Comparison of ENCODE assay signal across 8 mouse cellular contexts in the genomic region with DNA sequence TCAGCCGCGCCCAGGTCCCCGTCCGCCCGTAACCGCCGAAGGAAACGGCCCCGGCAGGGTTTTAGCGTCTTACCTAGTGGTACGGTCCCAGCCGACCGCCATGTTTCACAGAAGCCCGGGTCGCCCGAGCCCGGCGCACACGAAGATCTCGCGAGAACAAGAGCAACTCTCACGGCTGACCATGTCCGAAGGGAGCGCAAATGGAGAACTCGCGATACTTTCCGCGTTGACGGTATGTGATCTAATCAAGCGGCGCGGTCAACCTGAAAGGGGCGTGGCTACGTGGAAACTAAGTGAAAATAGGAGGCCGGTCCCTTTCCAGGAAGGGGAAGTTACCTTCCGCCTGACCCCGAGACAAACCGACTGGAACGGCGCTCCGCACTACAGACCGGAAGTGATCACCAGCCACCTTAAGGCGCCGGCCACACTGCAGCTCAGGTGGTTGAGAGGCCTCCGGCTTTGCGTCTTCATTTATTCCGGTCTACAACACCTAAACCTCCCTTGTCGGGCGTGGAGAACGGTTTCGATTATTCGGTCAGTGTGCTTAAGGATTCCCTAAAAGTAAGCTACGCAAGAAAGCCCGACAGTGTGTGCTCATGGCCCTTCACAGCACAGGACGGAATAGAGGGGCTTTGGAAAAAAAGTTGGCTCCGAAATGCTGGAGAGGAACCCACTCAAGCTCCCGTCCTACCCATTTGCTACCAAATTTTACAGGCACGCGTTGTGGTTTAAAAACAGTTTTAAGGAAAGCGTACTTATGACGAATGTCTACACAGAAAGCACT. TPM values are rescaled to one million over a fixed set of nuclear protein-coding genes. Genes with fewer than 3 reads are reported as not detected.
DNase-seq lines count a peak whose midpoint lies in the region; ATAC-seq and TF ChIP-seq lines count a peak whose summit lies in the region.

Ergic2 (minus strand) TSS at position 478 of the 784 bp plus-strand sequence.

- H3K27me3 ChIP-seq in Patski, result no peaks in the 10 kb centered on the region
- H3K27me3 ChIP-seq in hindbrain, embryonic 13.5 days, result no peaks in the 10 kb centered on the region

- H3K9me3 ChIP-seq in hindbrain, embryonic 13.5 days, result no peaks in the 10 kb centered on the region

- in situ Hi-C loops in Patski (cut with MboI; ENCODE audit: low pct_unique_long_range_greater_than_20kb), result loop anchor here (10.0 kb wide), 2 partner anchors 703 to 873 kb away; no protein-coding TSS in a partner anchor

- peak within 1 kb of the TSS; percentile 95 for H3K27ac ChIP-seq in hindbrain, embryonic 13.5 days

- DNase-seq in Patski (ENCODE audit: low read depth, low spot score), result peak; percentile 99
- DNase-seq in cerebellum, postnatal 14 days, result peak; percentile 98 to 99
- peak; percentile 98 for DNase-seq in frontal cortex, postnatal 14 days (ENCODE audit: low spot score in 2 of 2)
- peak; percentile 86 to 90 for DNase-seq in layer of hippocampus, postnatal 25 days (ENCODE audit: extremely low spot score in 1 of 2, low spot score in 1 of 2)
- peak; percentile 99 for DNase-seq in lung, postnatal 25 days (ENCODE audit: low spot score)
- DNase-seq in retina, embryonic 14.5 days (ENCODE audit: low spot score), result peak; percentile 100
- DNase-seq in thymus, postnatal 4 days, result peak; percentile 90

- peaks cover 23% of the 10 kb centered on the region for H3K4me1 ChIP-seq in hindbrain, embryonic 13.5 days (replicated peaks)

- H3K4me2 ChIP-seq in hindbrain, embryonic 13.5 days, result peak within 1 kb of the TSS; percentile 80

- peak within 1 kb of the TSS; percentile 94 for H3K4me3 ChIP-seq in hindbrain, embryonic 13.5 days

- under 1% methylated on average over 61 of the region's 61 CpGs for WGBS in hindbrain, embryonic 13.5 days

- POLR2A ChIA-PET in Patski (lab: Charles Lee), result no interaction called here

- H3K9ac ChIP-seq in hindbrain, embryonic 13.5 days, result peak within 1 kb of the TSS; percentile 98

- CTCF ChIA-PET in Patski (lab: Charles Lee), result interaction anchor here (0.9 to 2.9 kb wide), 2 partner anchors 9 to 12 kb away, joined by 3 to 17 read pairs; no protein-coding TSS in a partner anchor

- H3K36me3 ChIP-seq in hindbrain, embryonic 13.5 days, result no peaks in the 10 kb centered on the region

- peak; percentile 98 for ATAC-seq in Patski
- peak; percentile 99 for ATAC-seq in hindbrain, embryonic 13.5 days (ENCODE audit: low FRiP score)

- no peak for TF ChIP-seq CTCF in Patski (IDR thresholded peaks at IDR 0.05)

RNA-seq across cellular contexts. Expression of gene Ergic2, which starts in this region (rescaled TPM):
- 123 TPM for polyA plus RNA-seq in Patski (2021)
- polyA plus RNA-seq in hindbrain, embryonic 13.5 days (2015; fragmentation: Nextera tagmentation; extraction: Ambion mirVana), result 232 and 239 TPM in 2 replicates
- total RNA-seq in layer of hippocampus, postnatal 25 days (2021), result 10 to 100 TPM; 66.0 to 72.4 TPM

Comparison
In these comparisons a context has a peak if more than half of its experiments do, and no peak if none do; other contexts are left out.
1. Peak in every context shown above with its lines: DNase-seq, ATAC-seq, H3K4me3 ChIP-seq and H3K27ac ChIP-seq.